Mouse (Mus musculus): Measurements from ENCODE around the gene Borcs5. TPM values are rescaled to one million over a fixed set of nuclear protein-coding genes. Genes with fewer than 3 reads are reported as not detected.

The Borcs5 gene
- 15.1 and 17.6 TPM in 2 replicates for polyA plus RNA-seq (2014; fragmentation: Nextera tagmentation; extraction: Ambion mirVana)

DNA sequence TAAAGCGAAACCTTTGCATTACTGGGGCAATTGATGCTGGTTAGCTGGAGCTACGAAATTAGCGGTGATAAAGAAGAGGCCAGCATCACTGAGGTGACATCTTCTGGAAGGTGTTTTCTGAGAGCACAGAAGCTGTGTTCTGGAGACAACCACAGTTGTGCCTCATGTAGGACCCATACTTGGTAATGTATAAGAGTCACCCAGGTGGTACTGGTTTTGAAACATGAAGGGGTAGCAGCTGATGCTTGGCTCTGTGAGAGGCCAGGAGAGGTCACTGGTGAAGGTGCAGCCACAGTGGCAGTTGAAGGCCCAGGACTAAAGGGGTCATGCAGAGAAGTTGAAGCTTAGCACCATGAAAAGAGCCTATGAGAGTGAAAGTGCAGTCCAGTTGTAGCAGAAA, at the start of gene Borcs5:
Gene Borcs5 (plus strand): TSS at position 301 of the 400 bp plus-strand sequence.
- Histone ChIP-seq H3K4me2 (ENCODE audit: low read length) (no peak within 1 kb of the TSS), H3K9ac (ENCODE audit: low read length) (no peak within 1 kb of the TSS), H3K4me1 (replicated peaks; ENCODE audit: control insufficient read depth, insufficient read depth, low read length) (no peaks in the 10 kb centered on the region), H3K36me3 (ENCODE audit: control insufficient read depth, insufficient read depth, low read length) (no peaks in the 10 kb centered on the region), H3K27ac (ENCODE audit: low read depth) (no peak within 1 kb of the TSS), H3K9me3 (ENCODE audit: control insufficient read depth, low read length) (no peaks in the 10 kb centered on the region), H3K27me3 (replicated peaks; ENCODE audit: control insufficient read depth, insufficient read depth, low read length) (no peaks in the 10 kb centered on the region), H3K4me3 (ENCODE audit: low read depth, low read length) (peak within 1 kb of the TSS; percentile 75; the same call in 1 of the 2 replicates)
- DNase-seq (ENCODE audit: low spot score): no peak
- ATAC-seq (replicated peaks; ENCODE audit: low FRiP score, low TSS enrichment, low read depth): no peak
- WGBS: 89% methylated on average over 3 of the region's 3 CpGs

DNA sequence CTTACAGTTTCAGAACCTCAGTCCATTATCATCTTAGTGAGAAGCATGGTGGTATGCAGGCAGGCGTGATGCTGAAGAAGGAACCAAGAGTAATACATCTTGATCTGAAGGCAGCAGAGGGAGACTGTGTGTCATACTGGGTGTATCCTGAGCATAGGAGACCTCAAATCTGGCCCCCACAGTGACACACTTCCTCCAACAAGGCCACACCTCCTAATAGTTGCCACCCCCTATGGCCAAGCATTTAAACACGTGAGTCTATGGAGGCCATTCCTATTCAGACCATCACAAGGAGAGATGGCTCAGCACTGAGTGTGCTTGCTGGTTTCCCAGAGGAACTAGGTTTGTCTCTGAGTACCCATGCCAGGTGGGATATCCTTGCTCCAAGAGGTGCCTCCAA, 47.7 kb upstream of the Borcs5 start:
- WGBS: 71% methylated on average over 2 of the region's 2 CpGs
- ATAC-seq (replicated peaks; ENCODE audit: low FRiP score, low TSS enrichment, low read depth): no peak
- no peak for DNase-seq (ENCODE audit: low spot score)
- Histone ChIP-seq H3K9ac (ENCODE audit: low read length) (no peak overlapping the region), H3K4me1 (replicated peaks; ENCODE audit: control insufficient read depth, insufficient read depth, low read length) (no peaks in the 10 kb centered on the region), H3K9me3 (ENCODE audit: control insufficient read depth, low read length) (no peaks in the 10 kb centered on the region), H3K36me3 (ENCODE audit: control insufficient read depth, insufficient read depth, low read length) (no peaks in the 10 kb centered on the region), H3K27ac (ENCODE audit: low read depth) (no peak overlapping the region), H3K4me3 (ENCODE audit: low read depth, low read length) (no peak overlapping the region), H3K4me2 (ENCODE audit: low read length) (no peak overlapping the region), H3K27me3 (replicated peaks; ENCODE audit: control insufficient read depth, insufficient read depth, low read length) (no peaks in the 10 kb centered on the region)

DNA sequence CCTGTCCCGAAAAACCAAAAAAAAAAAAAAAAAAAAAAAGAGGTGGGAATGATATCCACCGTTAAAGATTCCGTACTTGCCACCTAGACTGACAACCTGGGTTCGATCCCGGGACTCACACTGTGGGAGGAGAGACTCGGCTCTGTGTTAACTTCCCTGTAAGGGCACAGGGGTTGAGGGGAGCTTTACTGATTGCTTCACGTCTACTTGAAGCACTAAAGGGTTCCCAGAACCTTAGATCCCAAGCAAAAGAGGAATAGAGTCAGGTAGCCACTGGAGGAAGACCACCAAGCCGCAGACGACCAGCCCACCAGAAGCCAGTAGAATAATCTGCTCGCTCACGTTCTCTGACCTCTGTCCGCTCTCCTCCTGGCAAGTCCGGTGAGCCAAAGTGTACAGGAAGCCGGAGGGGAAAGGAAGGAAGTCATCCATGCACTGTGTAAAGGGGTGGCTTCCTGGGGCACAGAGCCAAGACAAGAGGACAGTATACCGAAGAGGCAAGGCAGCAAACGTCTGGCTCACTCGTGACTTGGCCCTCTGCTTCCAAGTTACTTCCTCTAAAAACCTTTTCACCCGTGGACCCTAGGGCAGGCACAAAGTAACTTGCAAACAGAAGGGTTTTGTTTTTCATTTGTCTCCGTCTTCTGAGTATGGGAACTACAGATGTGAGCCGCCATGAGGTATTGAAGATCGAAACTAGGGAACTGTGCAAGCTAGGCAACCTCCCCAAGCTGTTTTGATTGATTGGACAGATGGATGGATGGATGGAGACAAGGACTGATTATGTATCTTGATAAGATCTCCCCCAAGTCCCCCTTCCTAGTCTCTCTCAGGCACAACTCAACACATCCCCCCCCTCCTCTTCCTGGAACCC, 44.5 kb upstream of the Borcs5 start:
- DNase-seq (ENCODE audit: low spot score): no peak
- no peaks in the 10 kb centered on the region for H3K36me3 ChIP-seq (ENCODE audit: control insufficient read depth, insufficient read depth, low read length)

DNA sequence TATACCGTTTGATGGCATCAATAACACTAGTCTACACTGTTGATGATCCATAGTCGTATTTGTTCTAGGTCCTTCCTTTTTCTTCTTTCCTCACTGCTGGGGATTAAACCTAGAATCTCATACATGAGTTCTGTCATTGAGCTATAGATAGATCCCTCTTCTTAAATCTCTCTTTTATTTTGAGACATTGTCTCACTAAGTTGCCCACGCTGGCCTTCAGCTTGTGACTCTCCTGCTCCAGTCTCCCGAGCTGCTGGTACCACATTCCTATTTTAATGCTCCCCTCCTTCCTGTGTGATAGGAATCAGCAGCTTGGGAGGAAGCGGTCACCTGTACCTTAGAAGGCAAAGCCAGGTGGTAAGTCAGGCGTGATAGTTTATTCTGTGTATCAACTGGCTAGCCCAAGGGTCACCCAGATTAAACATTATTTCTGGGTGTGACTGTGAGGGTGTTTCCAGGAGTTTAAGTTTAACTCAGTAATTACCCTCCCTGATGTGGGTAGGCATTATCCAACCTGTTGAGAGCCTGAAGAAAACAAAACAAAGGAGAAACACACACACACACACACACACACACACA, 41.6 kb upstream of the Borcs5 start:
- Histone ChIP-seq H3K4me2 (ENCODE audit: low read length) (no peak overlapping the region), H3K4me3 (ENCODE audit: low read depth, low read length) (no peak overlapping the region), H3K9me3 (ENCODE audit: control insufficient read depth, low read length) (no peaks in the 10 kb centered on the region), H3K9ac (ENCODE audit: low read length) (no peak overlapping the region), H3K4me1 (replicated peaks; ENCODE audit: control insufficient read depth, insufficient read depth, low read length) (0 out of 2 replicates have a peak, but pooled peaks cover 5% of the 10 kb centered on the region), H3K27me3 (replicated peaks; ENCODE audit: control insufficient read depth, insufficient read depth, low read length) (no peaks in the 10 kb centered on the region), H3K36me3 (ENCODE audit: control insufficient read depth, insufficient read depth, low read length) (no peaks in the 10 kb centered on the region), H3K27ac (ENCODE audit: low read depth) (no peak overlapping the region)
- DNase-seq (ENCODE audit: low spot score): no peak
- no peak for ATAC-seq (replicated peaks; ENCODE audit: low FRiP score, low TSS enrichment, low read depth)
- WGBS: 69% methylated on average over 6 of the region's 6 CpGs

More for the DNA sequence above, 44.5 kb upstream of the Borcs5 start:
- no peak for ATAC-seq (replicated peaks; ENCODE audit: low FRiP score, low TSS enrichment, low read depth)
- H3K4me2 ChIP-seq (ENCODE audit: low read length): no peak overlapping the region
- no peaks in the 10 kb centered on the region for H3K27me3 ChIP-seq (replicated peaks; ENCODE audit: control insufficient read depth, insufficient read depth, low read length)
- no peak overlapping the region for H3K27ac ChIP-seq (ENCODE audit: low read depth)
- no peak overlapping the region for H3K4me3 ChIP-seq (ENCODE audit: low read depth, low read length)
- WGBS: 74% methylated on average over 21 of the region's 21 CpGs
- H3K4me1 ChIP-seq (replicated peaks; ENCODE audit: control insufficient read depth, insufficient read depth, low read length): no peaks in the 10 kb centered on the region
- no peaks in the 10 kb centered on the region for H3K9me3 ChIP-seq (ENCODE audit: control insufficient read depth, low read length)
- H3K9ac ChIP-seq (ENCODE audit: low read length): no peak overlapping the region

DNA sequence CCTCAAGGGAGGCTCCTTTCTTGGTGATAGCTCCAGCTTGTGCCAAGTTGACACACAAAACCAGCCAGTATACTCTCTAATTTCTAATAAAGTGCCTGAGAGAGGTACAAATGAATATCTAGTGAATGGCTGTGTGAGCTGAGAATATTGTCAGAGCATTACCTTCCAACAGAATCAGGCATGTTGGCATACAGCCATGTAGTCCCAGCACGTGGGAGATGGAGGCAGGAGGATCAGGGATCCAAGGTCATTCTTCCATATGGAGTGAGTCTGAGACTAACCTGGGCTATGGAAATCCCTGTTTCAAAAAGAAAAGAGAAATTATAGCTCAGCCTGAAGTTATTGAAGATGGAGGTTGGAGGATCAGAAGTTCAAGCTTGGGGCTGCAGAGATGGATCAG, 40.1 kb upstream of the Borcs5 start:
- Histone ChIP-seq H3K9ac (ENCODE audit: low read length) (no peak overlapping the region), H3K36me3 (ENCODE audit: control insufficient read depth, insufficient read depth, low read length) (no peaks in the 10 kb centered on the region), H3K4me1 (replicated peaks; ENCODE audit: control insufficient read depth, insufficient read depth, low read length) (0 out of 2 replicates have a peak, but pooled peaks cover 5% of the 10 kb centered on the region), H3K27me3 (replicated peaks; ENCODE audit: control insufficient read depth, insufficient read depth, low read length) (no peaks in the 10 kb centered on the region), H3K27ac (ENCODE audit: low read depth) (no peak overlapping the region), H3K4me3 (ENCODE audit: low read depth, low read length) (no peak overlapping the region), H3K4me2 (ENCODE audit: low read length) (no peak overlapping the region), H3K9me3 (ENCODE audit: control insufficient read depth, low read length) (no peaks in the 10 kb centered on the region)
- no peak for ATAC-seq (replicated peaks; ENCODE audit: low FRiP score, low TSS enrichment, low read depth)
- no peak for DNase-seq (ENCODE audit: low spot score)
- 54% methylated on average over 1 of the region's 1 CpGs for WGBS

DNA sequence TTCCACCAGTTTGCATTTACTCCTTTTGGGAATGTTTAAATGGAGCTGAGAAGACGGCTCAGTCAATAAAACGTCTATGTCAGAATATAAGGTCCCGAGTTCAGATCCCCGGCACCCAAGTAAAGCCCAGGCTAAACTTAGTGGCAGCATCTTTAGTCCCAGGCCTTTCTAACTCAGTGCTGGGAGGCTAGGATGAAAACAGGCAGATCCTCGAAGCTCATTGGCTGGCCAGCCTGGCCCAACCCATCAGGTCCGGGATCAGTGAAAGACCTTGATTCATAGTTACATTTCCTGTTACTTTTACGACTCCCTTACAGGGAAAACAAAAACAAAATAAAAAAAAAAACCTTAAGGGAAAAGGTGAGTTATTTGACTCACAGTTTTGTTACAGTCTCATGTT, 38.2 kb upstream of the Borcs5 start:
- Histone ChIP-seq H3K36me3 (ENCODE audit: control insufficient read depth, insufficient read depth, low read length) (no peaks in the 10 kb centered on the region), H3K9me3 (ENCODE audit: control insufficient read depth, low read length) (no peaks in the 10 kb centered on the region), H3K27me3 (replicated peaks; ENCODE audit: control insufficient read depth, insufficient read depth, low read length) (no peaks in the 10 kb centered on the region), H3K4me1 (replicated peaks; ENCODE audit: control insufficient read depth, insufficient read depth, low read length) (0 out of 2 replicates have a peak, but pooled peaks cover 5% of the 10 kb centered on the region), H3K4me2 (ENCODE audit: low read length) (no peak overlapping the region), H3K4me3 (ENCODE audit: low read depth, low read length) (no peak overlapping the region), H3K27ac (ENCODE audit: low read depth) (no peak overlapping the region), H3K9ac (ENCODE audit: low read length) (no peak overlapping the region)
- 63% methylated on average over 7 of the region's 7 CpGs for WGBS
- ATAC-seq (replicated peaks; ENCODE audit: low FRiP score, low TSS enrichment, low read depth) (no peak), DNase-seq (ENCODE audit: low spot score) (no peak)

DNA sequence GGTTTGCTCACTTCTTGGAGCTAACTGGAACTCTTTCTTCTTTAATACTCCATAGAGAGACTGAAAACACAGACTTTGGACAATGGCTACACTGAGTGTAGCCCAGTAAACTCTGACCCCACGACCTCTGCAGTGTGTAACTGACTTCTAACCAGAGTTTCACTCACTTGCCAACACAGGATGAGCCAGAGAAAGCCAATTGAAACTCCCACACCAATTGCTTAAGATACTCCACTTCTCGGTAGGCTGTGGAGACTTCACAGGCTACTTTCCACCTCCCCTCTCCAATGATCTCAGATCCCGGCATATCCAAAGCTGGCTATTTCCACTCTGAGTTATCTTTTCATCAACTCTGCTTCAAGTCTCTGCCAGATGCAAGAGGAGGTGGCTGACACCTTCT, 37.5 kb upstream of the Borcs5 start:
- ATAC-seq (replicated peaks; ENCODE audit: low FRiP score, low TSS enrichment, low read depth): no peak
- 29% methylated on average over 3 of the region's 3 CpGs for WGBS
- Histone ChIP-seq H3K27me3 (replicated peaks; ENCODE audit: control insufficient read depth, insufficient read depth, low read length) (no peaks in the 10 kb centered on the region), H3K4me2 (ENCODE audit: low read length) (no peak overlapping the region), H3K9ac (ENCODE audit: low read length) (no peak overlapping the region), H3K4me1 (replicated peaks; ENCODE audit: control insufficient read depth, insufficient read depth, low read length) (0 out of 2 replicates have a peak, but pooled peaks cover 5% of the 10 kb centered on the region), H3K9me3 (ENCODE audit: control insufficient read depth, low read length) (no peaks in the 10 kb centered on the region), H3K4me3 (ENCODE audit: low read depth, low read length) (no peak overlapping the region), H3K27ac (ENCODE audit: low read depth) (no peak overlapping the region), H3K36me3 (ENCODE audit: control insufficient read depth, insufficient read depth, low read length) (no peaks in the 10 kb centered on the region)
- DNase-seq (ENCODE audit: low spot score): no peak

DNA sequence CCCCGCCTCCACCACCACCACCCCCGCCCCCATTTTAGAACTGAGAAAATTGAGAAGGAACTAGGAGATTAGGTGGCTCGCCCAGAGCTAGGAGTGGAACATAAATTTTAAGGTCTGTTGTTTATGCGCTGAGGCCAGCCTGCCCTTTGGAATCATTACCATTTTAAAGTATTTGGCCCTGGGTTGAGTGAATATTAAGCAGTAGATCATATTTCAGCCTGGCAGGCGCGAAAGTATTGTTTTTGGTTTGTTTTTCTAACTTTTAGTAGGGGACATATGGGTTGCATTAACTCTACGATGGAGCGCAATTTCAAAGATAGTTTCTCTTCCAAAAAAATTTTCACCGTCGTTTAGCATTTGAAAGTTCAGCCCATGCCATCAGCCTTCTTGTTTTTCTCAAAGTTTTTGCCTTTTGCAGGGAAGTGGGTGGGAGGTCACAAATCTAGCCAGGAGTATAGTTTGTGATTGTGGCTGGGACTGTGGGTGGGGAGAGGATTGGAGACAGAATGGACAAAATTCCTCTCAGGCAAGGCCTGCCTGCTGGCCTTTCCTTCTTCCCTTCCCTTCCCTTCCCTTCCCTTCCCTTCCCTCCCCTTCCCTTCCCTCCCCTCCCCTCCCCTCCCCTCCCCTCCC, 36.8 kb upstream of the Borcs5 start:
- no peaks in the 10 kb centered on the region for H3K9me3 ChIP-seq (ENCODE audit: control insufficient read depth, low read length)
- H3K4me3 ChIP-seq (ENCODE audit: low read depth, low read length): no peak overlapping the region
- DNase-seq (ENCODE audit: low spot score): no peak
- H3K4me2 ChIP-seq (ENCODE audit: low read length): no peak overlapping the region
- H3K27me3 ChIP-seq (replicated peaks; ENCODE audit: control insufficient read depth, insufficient read depth, low read length): no peaks in the 10 kb centered on the region
- 34% methylated on average over 10 of the region's 10 CpGs for WGBS
- ATAC-seq (replicated peaks; ENCODE audit: low FRiP score, low TSS enrichment, low read depth): no peak
- no peak overlapping the region for H3K27ac ChIP-seq (ENCODE audit: low read depth)
- H3K36me3 ChIP-seq (ENCODE audit: control insufficient read depth, insufficient read depth, low read length): no peaks in the 10 kb centered on the region
- H3K4me1 ChIP-seq (replicated peaks; ENCODE audit: control insufficient read depth, insufficient read depth, low read length): 0 out of 2 replicates have a peak, but pooled peaks cover 5% of the 10 kb centered on the region
- no peak overlapping the region for H3K9ac ChIP-seq (ENCODE audit: low read length)
